Mouse (Mus musculus) brain, embryonic 14.5 days (tissue): ENCODE results near the gene Mettl7a1.

Source experiments
- CTCF ChIP-seq: fragments of 200-500 bp; IDR thresholded peaks from 2 replicates; pipeline ENCODE4 v1.5.1; 2012; ENCODE audit warnings: inconsistent platforms, mild to moderate bottlenecking, moderate library complexity, borderline replicate concordance; ENCODE audit not compliant: insufficient read depth, insufficient read length; ENCODE audit errors: extremely low read depth
- POLR2A ChIP-seq: fragments of 200-500 bp; IDR thresholded peaks from 2 replicates; pipeline ENCODE4 v1.6.1; 2012; ENCODE audit warnings: mild to moderate bottlenecking, inconsistent platforms, borderline replicate concordance; ENCODE audit not compliant: poor library complexity, insufficient read depth, insufficient read length, severe bottlenecking; ENCODE audit errors: extremely low read depth

GRCm38 (mm10) chr15:100325235-100325634 is 21.3 kb downstream of the Mettl7a1 start:
- TF ChIP-seq CTCF (no peak), POLR2A (no peak)
